In genomic region chr17:35002153-35002865, GRCm38 (mm10) we compare ENCODE assay signal across 1 mouse cellular context.
TF ChIP-seq lines count a peak whose summit lies in the region.

No protein-coding gene starts in this region.

TF ChIP-seq in MEL, 35 proteins besides CTCF, POLR2A, EP300 and RAD21 (continued from another document):
- TF ChIP-seq ZMIZ1 (IDR thresholded peaks at IDR 0.05; ENCODE audit: low read depth, low read length), result peak; percentile 56; the same call in 1 of the 2 replicates
- TF ChIP-seq ZNF384 (IDR thresholded peaks at IDR 0.05; ENCODE audit: low read depth, low read length), result no peak
- TF ChIP-seq SIN3A (IDR thresholded peaks at IDR 0.05; ENCODE audit: low read length), result no peak; the same call in 1 of the 2 replicates
- no peak for TF ChIP-seq MAFK (IDR thresholded peaks at IDR 0.05; ENCODE audit: borderline replicate concordance, low read depth, low read length)
- no peak for TF ChIP-seq BHLHE40 (IDR thresholded peaks at IDR 0.05; ENCODE audit: borderline replicate concordance, low read depth, low read length)
- no peak for TF ChIP-seq MAZ (IDR thresholded peaks at IDR 0.05; ENCODE audit: low read depth, low read length)
- TF ChIP-seq ELF1 (IDR thresholded peaks at IDR 0.05; ENCODE audit: low read depth, low read length), result no peak
- peak; percentile 78 for TF ChIP-seq NELFE (IDR thresholded peaks at IDR 0.05; ENCODE audit: low read depth, low read length)
- TF ChIP-seq KAT2A (conservative IDR thresholded peaks at IDR 0.05; ENCODE audit: low read depth, low read length), result no peak
- TF ChIP-seq POLR2AphosphoS2 (IDR thresholded peaks at IDR 0.05; ENCODE audit: low read length), result no peak; the same call in 1 of the 2 replicates
- no peak for TF ChIP-seq CHD2 (IDR thresholded peaks at IDR 0.05; ENCODE audit: low read length)
- TF ChIP-seq TAL1 (IDR thresholded peaks at IDR 0.05; ENCODE audit: low read length), result peak; percentile 21; the same call in 1 of the 2 replicates
- no peak for TF ChIP-seq TCF12 (IDR thresholded peaks at IDR 0.05; ENCODE audit: low read depth, low read length)
- TF ChIP-seq CHD1 (IDR thresholded peaks at IDR 0.05; ENCODE audit: low read depth, low read length), result peak; percentile 70
- TF ChIP-seq MAX (IDR thresholded peaks at IDR 0.05; ENCODE audit: low read length), result no peak
- no peak for TF ChIP-seq JUND (IDR thresholded peaks at IDR 0.05; ENCODE audit: low read depth, low read length)
- no peak for TF ChIP-seq HCFC1 (IDR thresholded peaks at IDR 0.05; ENCODE audit: low read depth, low read length)
- TF ChIP-seq ZC3H11A (IDR thresholded peaks at IDR 0.05; ENCODE audit: low read depth, low read length), result no peak
- TF ChIP-seq TBP (IDR thresholded peaks at IDR 0.05; ENCODE audit: low read depth, low read length), result peak; percentile 92
- TF ChIP-seq ETS1 (IDR thresholded peaks at IDR 0.05; ENCODE audit: low read depth, low read length), result no peak
- TF ChIP-seq USF1 (IDR thresholded peaks at IDR 0.05; ENCODE audit: low read depth, low read length), result no peak
- peak; percentile 61 for TF ChIP-seq MXI1 (IDR thresholded peaks at IDR 0.05; ENCODE audit: low read depth, low read length)
- TF ChIP-seq UBTF (IDR thresholded peaks at IDR 0.05; ENCODE audit: borderline replicate concordance, insufficient read depth, low read depth, low read length), result no peak
- TF ChIP-seq USF2 (IDR thresholded peaks at IDR 0.05; ENCODE audit: borderline replicate concordance in 1 of 2, insufficient read depth in 1 of 2, low read depth in 1 of 2, low read length in 2 of 2), result no peak
- TF ChIP-seq ZKSCAN1 (IDR thresholded peaks at IDR 0.05; ENCODE audit: low read depth, low read length), result no peak
- no peak for TF ChIP-seq GABPA (IDR thresholded peaks at IDR 0.05; ENCODE audit: low read depth, low read length)
- peak; percentile 40; the same call in 1 of the 2 replicates for TF ChIP-seq MYC (IDR thresholded peaks at IDR 0.05; ENCODE audit: low read depth, low read length)
- TF ChIP-seq NRF1 (IDR thresholded peaks at IDR 0.05; ENCODE audit: insufficient read depth, low read depth, low read length, poor library complexity, severe bottlenecking), result no peak
- 0 out of 2 replicates have a peak, but pooled peaks have one; percentile 46 for TF ChIP-seq MYB (IDR thresholded peaks at IDR 0.05; ENCODE audit: low read depth, low read length)
